Mouse (Mus musculus) stomach, postnatal 0 days (tissue): ENCODE measurements at regions not wholly inside any gene's neighbourhood (a gene's known extent, or its start where the extent isn't known, plus 50 kb on each side); places are given as distances from the start of the nearest gene placed in this dataset.

Experiments used
- CTCF ChIP-seq: IDR thresholded peaks from 2 replicates; pipeline ENCODE4 v1.5.1; 2016; ENCODE audit warnings: antibody characterized with exemption, low read depth, mild to moderate bottlenecking, moderate library complexity
- EP300 ChIP-seq: optimal IDR thresholded peaks from 2 replicates; pipeline ENCODE3; 2016; ENCODE audit warnings: antibody characterized with exemption

DNA sequence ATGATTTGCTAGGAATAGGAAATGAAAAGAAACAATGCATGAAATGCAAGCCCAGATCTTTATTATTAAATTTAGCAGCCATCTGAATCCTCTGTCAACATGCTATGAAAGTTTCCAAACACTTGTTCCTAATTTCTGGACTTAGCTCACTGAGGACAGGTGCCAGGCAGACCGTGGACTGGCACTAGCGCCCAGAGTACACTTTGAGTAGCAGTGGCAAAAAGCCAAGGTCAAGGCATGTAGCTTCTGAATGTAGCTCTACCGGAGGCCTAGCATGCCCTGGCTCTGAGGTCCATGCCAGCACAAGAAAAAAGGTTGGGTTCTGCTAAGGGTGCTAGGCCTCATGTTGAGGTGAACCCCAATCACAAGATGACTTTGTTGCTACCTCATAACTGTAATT, 408.9 kb downstream of the H2al1j start:
- TF ChIP-seq CTCF (no peak), EP300 (no peak)
